Mouse (Mus musculus): Measurements from ENCODE around the gene Ufc1. TPM values are rescaled to one million over a fixed set of nuclear protein-coding genes. Genes with fewer than 3 reads are reported as not detected.

The Ufc1 gene
- polyA plus RNA-seq, 1 experiment: 97.6 TPM

DNA sequence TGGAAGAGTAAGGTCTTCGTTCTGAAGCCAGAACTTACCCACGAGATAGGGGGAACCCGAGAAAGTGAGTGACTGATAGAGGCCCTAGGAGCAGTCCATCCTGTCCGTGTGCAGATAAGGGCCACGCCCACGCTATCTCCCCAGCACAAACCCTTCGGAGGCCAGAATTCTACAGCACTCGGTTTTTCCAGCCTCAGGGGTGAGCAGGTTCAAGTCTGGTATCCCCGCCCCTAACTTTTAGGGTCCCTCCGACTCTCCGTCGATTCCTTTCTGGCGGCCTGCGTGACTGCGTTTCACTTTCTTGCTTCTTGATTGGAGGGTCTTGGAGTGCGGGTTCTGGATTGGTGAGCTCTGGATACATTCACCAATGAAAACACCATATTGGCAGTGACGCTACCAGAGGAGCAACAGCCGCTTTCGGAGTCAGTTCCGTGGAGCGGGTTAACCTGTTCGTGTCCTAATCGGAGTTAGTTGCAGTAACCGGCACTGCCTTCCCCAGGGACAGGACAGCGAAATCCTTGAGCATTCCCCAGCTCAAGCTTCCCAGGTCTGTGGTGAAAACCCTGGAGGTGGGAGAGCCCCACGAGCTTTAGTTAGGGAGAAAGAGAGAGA, 13.8 kb downstream of the Ufc1 start, which contains the start of gene Ppox:
TSS of gene Ppox (minus strand) at position 271 of the 612 bp plus-strand sequence.
- Histone ChIP-seq H3K27me3 (replicated peaks) (no peaks in the 10 kb centered on the region), H3K36me3 (replicated peaks; ENCODE audit: low read length) (peaks cover 71% of the 10 kb centered on the region), H3K4me3 (replicated peaks) (peak within 1 kb of the TSS; percentile 95), H3K4me1 (peaks cover 47% of the 10 kb centered on the region), H3K9me3 (no peaks in the 10 kb centered on the region)
- TF ChIP-seq FLI1 (IDR thresholded peaks at IDR 0.05; ENCODE audit: low read length) (no peak), GATA1 (IDR thresholded peaks at IDR 0.05; ENCODE audit: borderline replicate concordance, low read length) (no peak)

- H3K9me3 ChIP-seq: no peaks in the 10 kb centered on the region
- H3K4me3 ChIP-seq (replicated peaks): peak overlapping the region; percentile 95
- peaks cover 40% of the 10 kb centered on the region for H3K4me1 ChIP-seq
- TF ChIP-seq FLI1 (IDR thresholded peaks at IDR 0.05; ENCODE audit: low read length) (no peak), GATA1 (IDR thresholded peaks at IDR 0.05; ENCODE audit: borderline replicate concordance, low read length) (no peak)
- H3K27me3 ChIP-seq (replicated peaks): no peaks in the 10 kb centered on the region
- peaks cover 71% of the 10 kb centered on the region for H3K36me3 ChIP-seq (replicated peaks; ENCODE audit: low read length)
These were observed 14.4 kb downstream of the Ufc1 start for GRCm38 (mm10) chr1:171280250-171280915.

GRCm38 (mm10) chr1:171279721-171280120, 15.1 kb downstream of the Ufc1 start:
- Histone ChIP-seq H3K36me3 (replicated peaks; ENCODE audit: low read length) (peaks cover 71% of the 10 kb centered on the region), H3K4me3 (replicated peaks) (peak overlapping the region; percentile 95), H3K4me1 (peaks cover 34% of the 10 kb centered on the region), H3K27me3 (replicated peaks) (no peaks in the 10 kb centered on the region), H3K9me3 (no peaks in the 10 kb centered on the region)
- TF ChIP-seq FLI1 (IDR thresholded peaks at IDR 0.05; ENCODE audit: low read length) (no peak), GATA1 (IDR thresholded peaks at IDR 0.05; ENCODE audit: borderline replicate concordance, low read length) (no peak)

GRCm38 (mm10) chr1:171279012-171279705, 15.7 kb downstream of the Ufc1 start:
- peaks cover 29% of the 10 kb centered on the region for H3K4me1 ChIP-seq
- no peak overlapping the region for H3K4me3 ChIP-seq (replicated peaks)
- H3K36me3 ChIP-seq (replicated peaks; ENCODE audit: low read length): peaks cover 71% of the 10 kb centered on the region
- no peaks in the 10 kb centered on the region for H3K9me3 ChIP-seq
- no peak for TF ChIP-seq FLI1 (IDR thresholded peaks at IDR 0.05; ENCODE audit: low read length)
- no peak for TF ChIP-seq GATA1 (IDR thresholded peaks at IDR 0.05; ENCODE audit: borderline replicate concordance, low read length)
- no peaks in the 10 kb centered on the region for H3K27me3 ChIP-seq (replicated peaks)

DNA sequence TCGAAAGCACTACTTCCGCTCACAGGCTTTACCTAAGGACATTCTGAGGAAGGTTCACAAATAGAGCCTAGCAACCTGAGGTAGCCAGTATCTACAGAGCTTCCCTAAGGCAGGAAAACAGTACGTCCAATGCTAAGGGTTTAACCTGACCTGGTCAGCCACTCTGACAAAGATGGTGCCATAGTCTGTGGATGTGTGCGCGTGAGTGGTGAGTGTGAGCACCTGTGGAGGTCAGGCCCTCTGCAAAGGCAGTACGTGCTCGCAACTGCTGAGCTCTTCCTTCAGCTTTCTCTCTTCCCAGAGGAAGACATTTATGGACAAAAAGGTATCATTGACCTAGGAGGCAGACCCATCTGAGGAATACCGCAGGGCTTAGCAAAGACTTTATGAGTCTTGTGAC, 16.4 kb downstream of the Ufc1 start:
- Histone ChIP-seq H3K36me3 (replicated peaks; ENCODE audit: low read length) (peaks cover 72% of the 10 kb centered on the region), H3K27me3 (replicated peaks) (no peaks in the 10 kb centered on the region), H3K4me3 (replicated peaks) (no peak overlapping the region), H3K4me1 (peaks cover 24% of the 10 kb centered on the region), H3K9me3 (no peaks in the 10 kb centered on the region)
- no peak for TF ChIP-seq GATA1 (IDR thresholded peaks at IDR 0.05; ENCODE audit: borderline replicate concordance, low read length)

DNA sequence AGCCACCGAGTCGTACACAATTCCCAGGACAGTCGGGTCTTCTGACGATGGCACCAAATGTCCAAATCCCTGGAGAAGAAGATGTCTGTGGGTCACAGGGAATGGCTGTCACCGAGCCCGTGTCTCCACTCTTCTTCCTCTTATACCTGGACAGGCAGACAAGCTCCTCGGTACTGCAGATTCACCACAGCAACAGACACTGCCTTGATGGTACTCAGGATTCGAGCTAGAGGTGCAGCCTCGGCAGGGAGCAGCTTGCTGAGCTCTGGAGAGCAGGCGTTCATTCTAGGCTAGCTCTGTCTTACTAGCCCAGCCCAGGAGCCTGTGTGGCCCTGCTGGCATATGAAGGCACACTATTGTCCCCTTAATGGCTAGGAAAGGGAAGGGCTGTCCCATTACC, 17.1 kb downstream of the Ufc1 start:
- H3K36me3 ChIP-seq (replicated peaks; ENCODE audit: low read length): peaks cover 72% of the 10 kb centered on the region
- H3K4me1 ChIP-seq: peaks cover 22% of the 10 kb centered on the region
- H3K4me3 ChIP-seq (replicated peaks): no peak overlapping the region
- no peaks in the 10 kb centered on the region for H3K9me3 ChIP-seq
- no peaks in the 10 kb centered on the region for H3K27me3 ChIP-seq (replicated peaks)
- TF ChIP-seq GATA1 (IDR thresholded peaks at IDR 0.05; ENCODE audit: borderline replicate concordance, low read length) (no peak), FLI1 (IDR thresholded peaks at IDR 0.05; ENCODE audit: low read length) (no peak)

GRCm38 (mm10) chr1:171276110-171276748, 18.6 kb downstream of the Ufc1 start:
- Histone ChIP-seq H3K27me3 (replicated peaks) (no peaks in the 10 kb centered on the region), H3K9me3 (no peaks in the 10 kb centered on the region), H3K36me3 (replicated peaks; ENCODE audit: low read length) (peaks cover 76% of the 10 kb centered on the region), H3K4me1 (peaks cover 27% of the 10 kb centered on the region), H3K4me3 (replicated peaks) (no peak overlapping the region)
- TF ChIP-seq FLI1 (IDR thresholded peaks at IDR 0.05; ENCODE audit: low read length): no peak

DNA sequence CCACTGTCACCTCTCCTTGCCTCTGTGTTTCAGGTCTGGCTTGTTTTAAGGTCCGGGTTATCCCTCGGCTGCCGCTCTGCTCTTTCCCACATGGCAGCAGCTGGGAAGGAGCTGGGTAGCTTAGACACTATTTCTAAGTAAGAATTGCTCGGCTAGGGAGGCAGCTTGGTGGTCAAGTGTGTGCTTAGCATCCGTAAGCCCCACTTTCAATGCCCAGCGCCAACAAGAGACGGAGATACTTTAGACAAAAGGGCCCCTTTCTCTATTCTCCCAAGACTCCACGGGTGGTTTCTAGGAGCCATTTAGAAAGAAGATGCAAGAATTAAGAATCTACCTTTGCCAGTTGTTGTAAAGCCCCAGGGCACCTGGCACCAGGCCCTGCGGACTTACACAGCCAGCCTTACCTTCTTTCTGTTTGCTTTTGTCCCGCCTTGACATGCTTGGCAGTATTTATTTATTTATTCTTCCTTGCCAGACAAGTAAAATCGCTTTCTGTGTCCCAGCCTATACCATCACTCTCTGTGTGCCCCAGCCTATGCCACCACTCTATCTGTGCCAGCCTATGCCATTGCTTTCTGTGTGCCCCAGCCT, 19.6 kb downstream of the Ufc1 start:
- H3K36me3 ChIP-seq (replicated peaks; ENCODE audit: low read length): peaks cover 76% of the 10 kb centered on the region
- no peaks in the 10 kb centered on the region for H3K9me3 ChIP-seq
- H3K4me3 ChIP-seq (replicated peaks): no peak overlapping the region
- H3K4me1 ChIP-seq: peaks cover 30% of the 10 kb centered on the region
- TF ChIP-seq GATA1 (IDR thresholded peaks at IDR 0.05; ENCODE audit: borderline replicate concordance, low read length) (no peak), FLI1 (IDR thresholded peaks at IDR 0.05; ENCODE audit: low read length) (no peak)
- no peaks in the 10 kb centered on the region for H3K27me3 ChIP-seq (replicated peaks)

GRCm38 (mm10) chr1:171274171-171274570, 20.7 kb downstream of the Ufc1 start:
- no peaks in the 10 kb centered on the region for H3K9me3 ChIP-seq
- H3K36me3 ChIP-seq (replicated peaks; ENCODE audit: low read length): peaks cover 76% of the 10 kb centered on the region
- H3K27me3 ChIP-seq (replicated peaks): no peaks in the 10 kb centered on the region
- no peak overlapping the region for H3K4me3 ChIP-seq (replicated peaks)
- no peak for TF ChIP-seq FLI1 (IDR thresholded peaks at IDR 0.05; ENCODE audit: low read length)
- peaks cover 30% of the 10 kb centered on the region for H3K4me1 ChIP-seq

All from megakaryocyte, embryonic 14.5 days (primary cell).